In the genomic region with DNA sequence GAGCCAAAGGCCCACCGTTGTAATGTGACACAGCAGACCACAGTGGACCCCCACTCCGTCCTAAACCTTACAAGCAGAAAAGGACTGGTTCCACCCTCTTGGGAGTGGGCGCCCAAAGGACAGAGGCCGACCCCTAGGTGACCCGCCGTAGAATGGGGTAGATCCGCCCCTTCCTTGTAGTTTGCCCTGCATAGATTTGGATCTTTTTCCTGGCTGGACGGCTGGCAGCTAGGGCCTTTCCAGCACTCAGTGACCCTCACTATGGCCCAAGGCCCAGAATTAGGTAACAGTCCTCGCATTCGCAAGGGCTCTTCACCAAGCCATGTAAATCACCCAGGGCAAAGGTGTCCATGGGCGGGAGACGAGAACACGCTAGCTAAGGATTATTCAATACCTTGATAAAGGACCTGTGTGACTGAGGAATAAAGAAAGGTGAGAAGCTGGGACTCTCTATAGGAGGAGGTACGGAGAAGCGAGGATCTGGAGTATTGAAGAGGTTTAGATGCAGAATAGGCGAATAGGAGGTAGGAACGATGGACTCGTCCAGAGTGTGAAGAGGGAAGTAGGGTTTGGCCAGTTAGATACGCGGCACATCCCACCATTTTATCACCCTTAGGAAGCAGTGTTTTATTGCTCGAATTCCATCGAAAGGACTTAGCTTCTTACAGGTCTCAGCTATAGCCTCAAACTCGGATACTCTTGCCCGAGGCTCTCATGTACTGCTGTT, we compare ENCODE assay signal across 8 mouse cellular contexts. TPM values are rescaled to one million over a fixed set of nuclear protein-coding genes. Genes with fewer than 3 reads are reported as not detected.
A peak's percentile ranks its signal among the peaks of the same experiment; 100 is the strongest.
DNase-seq lines count a peak whose midpoint lies in the region; ATAC-seq and TF ChIP-seq lines count a peak whose summit lies in the region.

No protein-coding gene starts in this region.

- H3K27ac ChIP-seq in embryonic facial prominence, embryonic 15.5 days (replicated peaks), result peak overlapping the region; percentile 84
- peak overlapping the region; percentile 91 for H3K27ac ChIP-seq in lung, embryonic 16.5 days (ENCODE audit: low read length)
- H3K27ac ChIP-seq in testis, adult 2 months (ENCODE audit: control insufficient read depth, insufficient read depth, low read depth, low read length), result peak overlapping the region; percentile 97

- no peak for TF ChIP-seq POLR2A in testis, adult 2 months (IDR thresholded peaks at IDR 0.05; ENCODE audit: control insufficient read depth, low read depth, low read length)

- H3K27me3 ChIP-seq in embryonic facial prominence, embryonic 15.5 days, result no peaks in the 10 kb centered on the region
- no peaks in the 10 kb centered on the region for H3K27me3 ChIP-seq in lung, embryonic 16.5 days (ENCODE audit: control insufficient read depth, insufficient read depth, low read depth, low read length)
- no peaks in the 10 kb centered on the region for H3K27me3 ChIP-seq in testis, adult 2 months (ENCODE audit: control insufficient read depth, insufficient read depth, low read length)

- H3K4me3 ChIP-seq in embryonic facial prominence, embryonic 15.5 days (replicated peaks), result peak overlapping the region; percentile 79
- H3K4me3 ChIP-seq in lung, embryonic 16.5 days (ENCODE audit: low read length), result peak overlapping the region; percentile 88
- H3K4me3 ChIP-seq in testis, adult 2 months (ENCODE audit: control insufficient read depth, low read depth, low read length), result peak overlapping the region; percentile 90

- H3K9me3 ChIP-seq in embryonic facial prominence, embryonic 15.5 days (replicated peaks), result no peaks in the 10 kb centered on the region
- H3K9me3 ChIP-seq in lung, embryonic 16.5 days (ENCODE audit: control insufficient read depth, low read length), result no peaks in the 10 kb centered on the region

- no peak for TF ChIP-seq CTCF in testis, adult 2 months (IDR thresholded peaks at IDR 0.05; ENCODE audit: control insufficient read depth, insufficient read depth, insufficient replicate concordance, low read depth, low read length)

- peaks cover 44% of the 10 kb centered on the region for H3K4me1 ChIP-seq in embryonic facial prominence, embryonic 15.5 days
- H3K4me1 ChIP-seq in lung, embryonic 16.5 days (replicated peaks; ENCODE audit: control insufficient read depth, insufficient read depth, low read length), result peaks cover 32% of the 10 kb centered on the region
- H3K4me1 ChIP-seq in testis, adult 2 months (ENCODE audit: control insufficient read depth, insufficient read depth, low read length), result peaks cover 10% of the 10 kb centered on the region

- 18% methylated on average over 24 of the region's 24 CpGs for WGBS in embryonic facial prominence, embryonic 15.5 days
- 13% methylated on average over 24 of the region's 24 CpGs for WGBS in lung, embryonic 16.5 days

- peak; percentile 14 for DNase-seq in retina, embryonic 14.5 days (ENCODE audit: low spot score)
- no peak for DNase-seq in retina, postnatal 1 day
- DNase-seq in kidney, adult 18-20 months, result peak; percentile 76
- no peak for DNase-seq in right cerebral cortex, adult 2 months (ENCODE audit: low spot score in 2 of 2)
- no peak for DNase-seq in urinary bladder, adult 2 months (ENCODE audit: low spot score)

- H3K4me2 ChIP-seq in embryonic facial prominence, embryonic 15.5 days (replicated peaks), result peak overlapping the region; percentile 76
- H3K4me2 ChIP-seq in lung, embryonic 16.5 days (ENCODE audit: low read depth, low read length), result peak overlapping the region; percentile 74

- H3K36me3 ChIP-seq in embryonic facial prominence, embryonic 15.5 days, result peaks cover 20% of the 10 kb centered on the region
- peaks cover 11% of the 10 kb centered on the region for H3K36me3 ChIP-seq in lung, embryonic 16.5 days (ENCODE audit: control insufficient read depth, insufficient read depth, low read length)
- no peaks in the 10 kb centered on the region for H3K36me3 ChIP-seq in testis, adult 2 months (ENCODE audit: control insufficient read depth, insufficient read depth, low read length)

- peak overlapping the region; percentile 85 for H3K9ac ChIP-seq in embryonic facial prominence, embryonic 15.5 days
- peak overlapping the region; percentile 96 for H3K9ac ChIP-seq in lung, embryonic 16.5 days (ENCODE audit: low read length)

- no peak for ATAC-seq in embryonic facial prominence, embryonic 15.5 days (ENCODE audit: insufficient number of reproducible peaks, low FRiP score, low TSS enrichment, low read depth)
- ATAC-seq in lung, embryonic 16.5 days (ENCODE audit: low read depth), result no peak

RNA-seq across cellular contexts. Expression of a gene that starts 0.6 kb away (rescaled TPM):
- polyA plus RNA-seq in embryonic facial prominence, embryonic 15.5 days (2015; fragmentation: Nextera tagmentation; extraction: Ambion mirVana), result 57.6 and 61.2 TPM in 2 replicates
- 52.1 and 56.0 TPM in 2 replicates for polyA plus RNA-seq in lung, embryonic 16.5 days (2015; fragmentation: Nextera tagmentation; extraction: Ambion mirVana)
- 891 and 908 TPM in 2 replicates for polyA plus RNA-seq in testis, adult 2 months (2012; rRNA removed)
- 104 and 109 TPM in 2 replicates for polyA plus RNA-seq in urinary bladder, adult 2 months (2012; rRNA removed)

RNA-seq across cellular contexts. Expression of a gene that starts 1.2 kb away (rescaled TPM):
- polyA plus RNA-seq in embryonic facial prominence, embryonic 15.5 days (2015; fragmentation: Nextera tagmentation; extraction: Ambion mirVana), result 117 and 119 TPM in 2 replicates
- 128 and 129 TPM in 2 replicates for polyA plus RNA-seq in lung, embryonic 16.5 days (2015; fragmentation: Nextera tagmentation; extraction: Ambion mirVana)
- 56.6 and 63.4 TPM in 2 replicates for polyA plus RNA-seq in testis, adult 2 months (2012; rRNA removed)
- 82.7 and 91.4 TPM in 2 replicates for polyA plus RNA-seq in urinary bladder, adult 2 months (2012; rRNA removed)

RNA-seq across cellular contexts. Expression of a gene that starts 7.0 kb away (rescaled TPM):
- polyA plus RNA-seq in embryonic facial prominence, embryonic 15.5 days (2015; fragmentation: Nextera tagmentation; extraction: Ambion mirVana), result 3.3 and 3.7 TPM in 2 replicates
- polyA plus RNA-seq in lung, embryonic 16.5 days (2015; fragmentation: Nextera tagmentation; extraction: Ambion mirVana), result 379 and 478 TPM in 2 replicates
- 0.43 and 0.66 TPM in 2 replicates for polyA plus RNA-seq in testis, adult 2 months (2012; rRNA removed)
- polyA plus RNA-seq in urinary bladder, adult 2 months (2012; rRNA removed), result 5.1 and 6.1 TPM in 2 replicates

RNA-seq across cellular contexts. Expression of a gene that starts 11.1 kb away (rescaled TPM):
- 11.2 and 13.2 TPM in 2 replicates for polyA plus RNA-seq in embryonic facial prominence, embryonic 15.5 days (2015; fragmentation: Nextera tagmentation; extraction: Ambion mirVana)
- polyA plus RNA-seq in lung, embryonic 16.5 days (2015; fragmentation: Nextera tagmentation; extraction: Ambion mirVana), result 3.8 and 4.7 TPM in 2 replicates
- polyA plus RNA-seq in testis, adult 2 months (2012; rRNA removed), result 0.53 and 0.54 TPM in 2 replicates
- 9.3 and 10.6 TPM in 2 replicates for polyA plus RNA-seq in urinary bladder, adult 2 months (2012; rRNA removed)

RNA-seq across cellular contexts. Expression of a gene that starts 13.6 kb away (rescaled TPM):
- 11.0 and 13.3 TPM in 2 replicates for polyA plus RNA-seq in embryonic facial prominence, embryonic 15.5 days (2015; fragmentation: Nextera tagmentation; extraction: Ambion mirVana)
- 8.5 and 11.4 TPM in 2 replicates for polyA plus RNA-seq in lung, embryonic 16.5 days (2015; fragmentation: Nextera tagmentation; extraction: Ambion mirVana)
- 9.6 and 11.2 TPM in 2 replicates for polyA plus RNA-seq in testis, adult 2 months (2012; rRNA removed)
- polyA plus RNA-seq in urinary bladder, adult 2 months (2012; rRNA removed), result 55.2 and 58.1 TPM in 2 replicates

Comparison
In these comparisons a context has a peak if more than half of its experiments do, and no peak if none do; other contexts are left out.
1. DNase-seq: peak in retina, embryonic 14.5 days (single experiment) and kidney, adult 18-20 months (single experiment); none in retina, postnatal 1 day (single experiment), right cerebral cortex, adult 2 months (0 of 2) and urinary bladder, adult 2 months (single experiment).
2. RNA of a gene that starts 7.0 kb away (polyA plus RNA-seq): 379 to 478 TPM in lung, embryonic 16.5 days; 5.1 to 6.1 TPM in urinary bladder, adult 2 months, 3.3 to 3.7 TPM in embryonic facial prominence, embryonic 15.5 days and 0.43 to 0.66 TPM in testis, adult 2 months; every median in the first group is over 10 times any median in the second.
3. Peak in every context shown above with its lines, with median percentiles within 50 percentile points of each other: H3K27ac ChIP-seq and H3K4me3 ChIP-seq.